Mouse (Mus musculus) left cerebral cortex, adult 11 months (tissue): ENCODE results near the gene Nucks1.
"Not testable (repeated sequence)": the region's sequence is repeated elsewhere in the genome, so short reads cannot be mapped to it uniquely, and the experiment has no call there.

Experiments used
- DNase-seq: peaks from one replicate; pipeline ENCODE4 v3.0.0; 2022; ENCODE audit warnings: low spot score

Gene Nucks1

DNA sequence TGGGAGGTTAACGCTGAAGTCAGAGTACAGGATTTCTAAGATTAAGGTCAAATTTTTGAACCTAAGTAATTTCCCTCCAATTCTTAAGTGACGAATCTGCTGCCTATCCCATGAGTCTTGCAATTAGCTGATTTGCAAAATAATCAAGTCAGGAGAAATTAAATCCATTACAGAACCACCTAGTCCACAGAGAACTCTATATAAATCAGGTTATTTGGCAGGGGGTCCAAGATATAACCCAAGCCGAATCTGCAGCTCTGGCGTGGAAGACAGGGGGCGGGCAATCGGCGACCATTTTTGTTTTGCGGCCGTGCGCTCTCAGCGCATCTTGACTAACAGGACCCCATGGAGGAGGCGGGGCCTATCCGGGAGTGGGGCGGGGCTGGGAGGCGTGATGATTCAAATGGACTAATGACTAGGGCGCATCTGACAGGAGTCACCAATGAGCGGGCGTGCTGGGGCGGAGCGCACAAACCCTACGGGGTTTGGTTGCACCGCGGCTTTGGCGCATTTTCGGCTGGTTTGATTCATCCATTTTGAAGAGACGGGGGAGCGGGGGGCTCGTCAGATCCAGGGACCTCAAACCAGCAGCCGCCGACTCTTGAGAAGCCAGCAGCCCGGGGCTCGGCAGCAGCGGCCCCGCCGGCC is at the start of gene Nucks1:
Nucks1 (plus strand) TSS at position 534 of the 648 bp plus-strand sequence.
- peak; percentile 99 for DNase-seq

DNA sequence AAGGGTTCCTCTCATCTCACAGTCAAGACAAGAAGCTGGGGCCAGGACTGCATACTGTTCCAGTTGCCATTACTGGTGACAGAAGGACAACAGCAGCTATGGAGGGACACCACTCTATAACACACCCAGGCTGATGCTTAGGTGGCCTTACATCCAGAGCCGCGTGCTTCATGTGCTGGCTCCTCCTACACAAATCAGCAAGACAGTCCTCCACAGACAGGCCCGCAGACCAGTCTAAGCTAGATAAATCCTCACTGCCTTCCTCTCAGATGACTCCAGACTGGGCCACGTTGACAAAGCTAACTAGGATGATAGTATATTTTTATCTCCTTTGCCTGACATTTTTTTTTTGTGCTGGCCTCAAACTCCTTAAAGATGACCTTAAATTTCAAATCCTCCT is 48.5 kb upstream of the Nucks1 start:
- DNase-seq = no peak

DNA sequence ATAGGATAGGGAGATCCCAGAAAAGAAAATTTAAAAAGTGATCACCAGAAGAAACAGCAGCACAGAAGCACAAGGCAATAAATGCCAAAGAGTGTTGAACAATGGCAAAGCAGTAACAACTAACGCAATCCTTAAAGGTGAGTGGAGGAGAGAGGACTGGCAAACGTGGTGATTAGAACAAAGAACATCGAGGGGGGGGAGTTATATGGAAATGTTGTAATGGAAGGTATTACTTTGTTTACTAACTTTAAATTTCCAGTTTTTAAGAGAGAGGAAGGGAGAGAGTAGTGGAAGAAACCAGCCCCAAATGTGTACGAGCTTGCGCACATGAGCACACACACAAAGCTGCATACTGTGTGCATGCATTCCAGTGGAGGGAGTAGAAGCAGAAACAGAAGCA is 44.7 kb upstream of the Nucks1 start:
- DNase-seq = no peak

- DNase-seq = no peak
Measured at GRCm38 (mm10) chr1:131866304-131866999, 43.9 kb upstream of the Nucks1 start.

DNA sequence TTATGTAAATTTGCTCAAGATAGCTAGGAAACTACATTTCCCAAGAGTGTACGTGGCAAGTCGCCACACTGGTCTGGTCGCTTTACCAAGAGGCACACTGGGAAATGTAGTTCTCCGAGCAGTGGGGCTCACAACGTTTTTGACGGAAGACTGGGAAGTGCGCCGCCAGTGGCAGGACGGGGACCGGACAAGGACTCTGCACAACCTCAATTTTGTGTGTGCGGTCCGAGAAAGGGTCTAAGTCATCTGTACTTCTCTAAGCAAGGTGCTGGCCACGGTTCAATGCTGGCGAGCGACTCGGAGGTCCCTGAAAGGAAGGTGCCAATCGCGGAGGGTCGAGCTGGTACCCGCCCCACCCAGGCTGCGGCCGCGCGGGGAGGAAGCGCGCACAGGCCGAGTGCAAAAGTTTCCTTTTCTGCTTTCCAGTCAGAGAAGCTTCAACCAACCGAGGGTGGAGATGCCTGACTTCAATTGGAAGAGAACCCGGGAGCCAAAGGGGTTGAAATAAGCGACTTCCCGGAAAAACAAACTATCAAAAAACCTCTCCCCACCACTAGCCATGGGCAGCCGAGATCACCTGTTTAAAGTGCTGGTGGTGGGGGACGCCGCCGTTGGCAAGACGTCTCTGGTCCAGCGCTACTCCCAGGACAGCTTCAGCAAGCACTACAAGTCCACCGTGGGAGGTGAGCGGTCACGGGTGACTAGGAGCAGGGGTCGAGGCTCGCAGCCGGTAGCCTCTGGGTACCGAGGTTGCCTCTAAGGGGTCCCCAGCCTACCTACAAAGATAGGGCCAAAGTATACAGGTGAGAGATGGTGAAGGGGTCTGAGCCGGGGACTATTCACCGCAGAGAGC is 43.0 kb upstream of the Nucks1 start, which contains the start of gene Rab29:
Rab29 (plus strand) TSS at position 132 of the 853 bp plus-strand sequence.
- DNase-seq = peak; percentile 79

- DNase-seq = no peak
Measured at GRCm38 (mm10) chr1:131867946-131868290, 42.4 kb upstream of the Nucks1 start.

GRCm38 (mm10) chr1:131869561-131869960 is 40.8 kb upstream of the Nucks1 start:
- no peak for DNase-seq

DNA sequence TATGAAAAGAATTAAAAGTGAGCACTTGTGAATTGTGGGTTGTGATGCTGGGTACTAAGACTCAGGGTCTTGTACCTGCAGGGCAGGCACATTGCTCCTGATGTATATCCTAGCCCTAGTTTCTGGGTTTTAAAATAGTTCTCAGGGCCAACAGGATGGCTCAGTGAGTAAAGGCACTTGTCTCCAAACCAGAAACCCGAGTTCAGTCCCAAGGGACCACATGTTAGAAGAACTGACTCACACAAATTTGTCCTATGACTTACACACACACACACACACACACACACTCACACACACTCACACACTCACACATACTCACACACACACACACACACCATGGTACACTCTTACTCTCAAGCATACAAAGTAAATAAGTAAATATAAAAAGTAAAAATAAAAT is 37.5 kb upstream of the Nucks1 start:
- no peak for DNase-seq

- DNase-seq = no peak
Measured at GRCm38 (mm10) chr1:131879816-131880215, 30.5 kb upstream of the Nucks1 start.

DNA sequence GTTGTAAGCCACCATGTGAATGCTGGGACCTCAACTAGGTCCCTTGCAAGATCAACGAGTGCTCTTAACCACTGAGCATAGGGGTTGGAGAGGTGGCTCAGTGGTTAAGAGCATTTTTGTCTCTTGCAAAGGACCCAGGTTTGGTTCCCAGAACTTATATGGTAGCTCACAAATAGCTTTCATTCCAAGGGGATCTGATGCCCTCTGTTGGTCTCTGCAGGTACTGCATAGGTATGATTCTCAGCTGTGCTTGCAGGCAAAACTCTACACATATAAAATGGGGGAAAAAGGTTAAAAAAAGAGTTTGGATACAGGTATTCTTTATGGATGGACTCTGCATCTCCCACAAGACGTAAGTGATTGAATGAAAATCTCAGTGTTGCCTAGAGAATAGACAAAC is 27.5 kb upstream of the Nucks1 start:
- DNase-seq = no peak

DNA sequence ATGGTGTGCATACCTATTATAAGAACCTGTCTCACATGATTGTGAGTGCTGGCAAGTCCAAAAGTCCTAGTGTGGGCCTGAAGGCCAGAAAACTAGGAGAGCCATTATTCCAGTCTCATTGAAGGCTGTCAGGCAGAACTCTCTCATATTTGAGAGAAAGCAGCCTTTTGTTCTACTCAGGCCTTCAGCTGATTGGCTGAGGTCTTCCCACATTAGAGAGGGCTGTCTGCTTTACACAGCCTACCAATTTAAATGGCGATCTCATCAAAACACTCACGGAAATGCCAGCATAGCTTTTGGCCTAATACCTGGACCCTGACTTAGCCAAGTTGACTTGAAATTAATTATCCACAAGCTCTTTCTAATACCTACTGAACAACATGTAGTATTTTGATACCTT is 24.2 kb upstream of the Nucks1 start:
- DNase-seq = no peak

- DNase-seq = no peak
Measured at GRCm38 (mm10) chr1:131886641-131887040, 23.7 kb upstream of the Nucks1 start.

GRCm38 (mm10) chr1:131890043-131890658 is 20.2 kb upstream of the Nucks1 start:
- DNase-seq = no peak

- DNase-seq = no peak
Measured at GRCm38 (mm10) chr1:131891436-131891835, 18.9 kb upstream of the Nucks1 start.

- no peak for DNase-seq
Measured at GRCm38 (mm10) chr1:131902679-131903078, 7.7 kb upstream of the Nucks1 start.

GRCm38 (mm10) chr1:131903251-131903650 is 7.1 kb upstream of the Nucks1 start:
- DNase-seq = no peak

- no peak for DNase-seq
Measured at GRCm38 (mm10) chr1:131905497-131905896, 4.8 kb upstream of the Nucks1 start.

GRCm38 (mm10) chr1:131908456-131908855 is 1.9 kb upstream of the Nucks1 start:
- DNase-seq = no peak

- not testable (repeated sequence) for DNase-seq
Measured at GRCm38 (mm10) chr1:131909236-131909635, 1.1 kb upstream of the Nucks1 start.

DNA sequence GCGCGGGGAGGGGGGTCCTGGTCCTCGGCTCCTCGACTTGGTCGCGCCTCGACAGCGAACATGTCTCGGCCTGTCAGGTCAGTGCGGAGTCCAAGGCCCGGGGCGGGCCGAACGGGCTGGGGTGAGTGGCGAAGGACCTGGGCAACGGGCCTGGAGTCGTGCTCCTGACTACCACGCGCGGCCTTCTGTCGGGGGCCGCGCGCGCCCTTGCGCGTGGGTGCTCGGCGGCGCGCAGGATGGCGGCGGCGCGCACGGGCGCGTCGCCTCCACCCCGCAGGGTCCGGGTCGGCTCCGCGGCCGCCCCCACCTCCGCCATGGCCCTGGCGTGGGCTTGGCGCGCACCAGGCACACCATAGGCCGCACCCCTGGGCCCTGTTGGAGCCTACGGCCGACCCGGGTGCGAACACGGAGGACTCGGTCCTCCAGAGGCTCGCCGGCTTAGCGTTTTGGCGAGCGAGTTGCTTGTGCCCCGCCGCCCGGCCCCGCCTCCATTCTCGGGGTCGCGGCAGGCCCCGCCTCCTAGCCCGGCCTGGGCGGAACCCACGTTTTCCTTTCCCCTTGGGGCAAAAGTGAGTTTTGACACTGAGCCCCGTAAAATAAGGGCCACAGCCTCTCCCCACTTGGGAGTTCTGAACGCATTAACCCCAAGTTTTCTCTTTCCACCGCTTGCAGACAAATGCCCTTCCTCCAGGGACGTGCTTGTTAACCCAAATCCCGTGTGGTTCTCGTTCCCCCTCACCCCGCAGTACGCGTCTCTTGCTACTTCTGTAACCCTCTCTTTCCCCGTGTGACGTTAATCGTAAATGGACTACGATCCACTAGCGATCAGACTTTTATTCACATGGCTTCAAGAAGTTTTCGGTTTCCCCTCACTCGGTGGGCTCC is 582 bp downstream of the Nucks1 start:
- no peak for DNase-seq

DNA sequence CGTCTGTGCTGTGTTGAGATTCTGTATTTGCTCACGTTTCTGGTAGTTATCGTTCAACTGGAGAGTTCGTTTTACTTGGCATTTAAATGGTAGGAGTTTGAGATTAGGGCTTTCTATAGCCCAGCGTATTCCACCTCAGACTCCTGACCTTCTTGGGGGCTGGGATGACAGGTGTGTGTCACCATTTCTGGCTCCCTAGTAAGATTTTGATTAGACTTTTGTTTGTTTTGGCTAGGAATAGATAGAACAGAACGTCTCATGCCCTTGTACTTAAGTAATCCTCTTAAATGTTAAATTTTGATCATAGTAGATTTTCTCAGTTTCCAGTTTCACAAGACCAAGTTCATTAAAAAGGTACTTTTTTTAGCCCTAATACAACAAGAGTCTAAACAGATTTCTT is 7.3 kb downstream of the Nucks1 start:
- DNase-seq = no peak
